Mouse (Mus musculus): ENCODE measurements around the gene Elovl6.

DNA sequence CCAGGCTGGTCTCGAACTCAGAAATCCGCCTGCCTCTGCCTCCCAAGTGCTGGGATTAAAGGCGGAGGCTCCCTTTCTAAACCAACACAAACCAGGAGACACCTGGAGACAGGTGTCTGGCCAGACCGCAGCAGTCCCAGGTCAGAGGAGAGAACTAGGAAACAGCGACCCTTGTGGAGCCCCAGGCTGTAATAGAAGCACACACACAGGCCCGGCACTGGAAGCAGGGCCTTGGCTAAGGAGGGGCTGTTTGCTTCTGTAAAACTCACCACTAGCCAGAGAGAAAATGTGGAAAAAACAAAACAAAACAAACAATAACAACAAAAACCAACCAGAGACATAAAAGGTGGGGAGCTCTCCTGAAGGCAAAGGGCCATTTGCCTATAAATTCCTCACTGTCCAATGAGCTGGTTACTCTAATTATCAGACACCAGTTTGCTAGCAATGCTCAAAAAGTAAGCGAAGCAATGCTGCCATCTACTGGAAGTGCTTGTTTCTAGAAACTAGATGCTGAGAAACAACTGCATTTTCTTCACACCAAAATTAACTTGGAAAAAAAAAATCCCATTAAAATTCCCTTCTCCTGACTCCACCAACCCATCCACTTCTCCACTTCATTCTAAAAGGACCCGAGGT lies 154.7 kb downstream of the Elovl6 start:
- TF ChIP-seq CTCF (IDR thresholded peaks at IDR 0.05; ENCODE audit: extremely low read depth, insufficient read depth, low read length) (peak; percentile 51), POLR2A (IDR thresholded peaks at IDR 0.05; ENCODE audit: extremely low read depth, insufficient read depth, low read length) (no peak)

Data from cortical plate, adult 2 months (tissue).